Mouse (Mus musculus) kidney, postnatal 14 days (tissue): ENCODE results near the gene Rnf214.

Experiments
- DNase-seq: peaks from one replicate; pipeline ENCODE4 v3.0.0; 2022; ENCODE audit warnings: mixed read lengths

The Rnf214 gene

GRCm38 (mm10) chr9:45906355-45907077 is at the start of gene Rnf214, which contains the start of gene Pcsk7:
Gene Rnf214, minus strand, starts transcription at chr9:45906911.
Gene Pcsk7, plus strand, starts transcription at chr9:45906497.
- DNase-seq, result peak; percentile 96

GRCm38 (mm10) chr9:45955107-45955963 is 48.6 kb upstream of the Rnf214 start, which contains the start of gene Sidt2:
Gene Sidt2, minus strand, starts transcription at chr9:45955258.
- peak; percentile 94 for DNase-seq

- DNase-seq, result peak; percentile 72
Measured at GRCm38 (mm10) chr9:45954294-45955106, 47.8 kb upstream of the Rnf214 start.

GRCm38 (mm10) chr9:45953511-45954293 is 47.0 kb upstream of the Rnf214 start:
- no peak for DNase-seq

- DNase-seq, result no peak
Measured at GRCm38 (mm10) chr9:45952890-45953289, 46.2 kb upstream of the Rnf214 start.

GRCm38 (mm10) chr9:45952057-45952456 is 45.3 kb upstream of the Rnf214 start:
- DNase-seq, result no peak

GRCm38 (mm10) chr9:45946872-45947183 is 40.1 kb upstream of the Rnf214 start:
- no peak for DNase-seq

- DNase-seq, result no peak
Measured at GRCm38 (mm10) chr9:45946182-45946871, 39.6 kb upstream of the Rnf214 start.

- DNase-seq, result no peak
Measured at GRCm38 (mm10) chr9:45945721-45946120, 39.0 kb upstream of the Rnf214 start.

- DNase-seq, result no peak
Measured at GRCm38 (mm10) chr9:45944506-45945400, 38.0 kb upstream of the Rnf214 start.

GRCm38 (mm10) chr9:45943628-45944505 is 37.2 kb upstream of the Rnf214 start:
- DNase-seq, result no peak

GRCm38 (mm10) chr9:45942916-45943315 is 36.2 kb upstream of the Rnf214 start:
- DNase-seq, result no peak

GRCm38 (mm10) chr9:45942464-45942863 is 35.8 kb upstream of the Rnf214 start:
- DNase-seq, result no peak

GRCm38 (mm10) chr9:45941329-45941888 is 34.7 kb upstream of the Rnf214 start:
- DNase-seq, result no peak

GRCm38 (mm10) chr9:45939794-45940193 is 33.1 kb upstream of the Rnf214 start:
- DNase-seq, result no peak

- no peak for DNase-seq
Measured at GRCm38 (mm10) chr9:45938952-45939637, 32.4 kb upstream of the Rnf214 start.

GRCm38 (mm10) chr9:45938088-45938487 is 31.4 kb upstream of the Rnf214 start:
- DNase-seq, result no peak

GRCm38 (mm10) chr9:45936883-45937282 is 30.2 kb upstream of the Rnf214 start:
- DNase-seq, result peak; percentile 88
